Mouse (Mus musculus): Measurements from ENCODE around the gene Xpnpep2. TPM values are rescaled to one million over a fixed set of nuclear protein-coding genes. Genes with fewer than 3 reads are reported as not detected.

Gene Xpnpep2
- polyA plus RNA-seq, 1 experiment = 3.1 TPM

GRCm38 (mm10) chrX:48140286-48140877 lies 31.9 kb downstream of the Xpnpep2 start:
- Histone ChIP-seq H3K4me1 (ENCODE audit: control insufficient read depth, insufficient read depth, insufficient read length, low read length) (peaks cover 2% of the 10 kb centered on the region), H3K4me3 (ENCODE audit: insufficient read depth, low read depth, low read length) (no peak overlapping the region), H3K27ac (replicated peaks; ENCODE audit: low read depth, low read length) (peak overlapping the region; percentile 56; the same call in 1 of the 2 replicates)

- peaks cover 2% of the 10 kb centered on the region for H3K4me1 ChIP-seq (ENCODE audit: control insufficient read depth, insufficient read depth, insufficient read length, low read length)
- H3K4me3 ChIP-seq (ENCODE audit: insufficient read depth, low read depth, low read length) = no peak overlapping the region
- no peak overlapping the region for H3K27ac ChIP-seq (replicated peaks; ENCODE audit: low read depth, low read length)
These were observed 33.0 kb downstream of the Xpnpep2 start for GRCm38 (mm10) chrX:48141481-48141880.

- H3K4me3 ChIP-seq (ENCODE audit: insufficient read depth, low read depth, low read length) = 0 out of 2 replicates have a peak overlapping the region, but pooled peaks have one; percentile 27
- H3K27ac ChIP-seq (replicated peaks; ENCODE audit: low read depth, low read length) = 0 out of 2 replicates have a peak overlapping the region, but pooled peaks have one; percentile 18
- H3K4me1 ChIP-seq (ENCODE audit: control insufficient read depth, insufficient read depth, insufficient read length, low read length) = peaks cover 2% of the 10 kb centered on the region; the same call in 1 of the 2 replicates
These were observed 35.1 kb downstream of the Xpnpep2 start for GRCm38 (mm10) chrX:48143415-48144335.

- H3K27ac ChIP-seq (replicated peaks; ENCODE audit: low read depth, low read length) = peak within 1 kb of the TSS; percentile 37
- H3K4me3 ChIP-seq (ENCODE audit: insufficient read depth, low read depth, low read length) = peak within 1 kb of the TSS; percentile 42
- H3K4me1 ChIP-seq (ENCODE audit: control insufficient read depth, insufficient read depth, insufficient read length, low read length) = peaks cover 2% of the 10 kb centered on the region; the same call in 1 of the 2 replicates
These were observed 37.7 kb downstream of the Xpnpep2 start, which contains the start of gene Sash3 for GRCm38 (mm10) chrX:48146262-48146661. Gene Sash3 (plus strand): TSS chrX:48146436.

GRCm38 (mm10) chrX:48147226-48147625 lies 38.7 kb downstream of the Xpnpep2 start:
- no peak overlapping the region for H3K27ac ChIP-seq (replicated peaks; ENCODE audit: low read depth, low read length)
- H3K4me1 ChIP-seq (ENCODE audit: control insufficient read depth, insufficient read depth, insufficient read length, low read length) = peaks cover 2% of the 10 kb centered on the region; the same call in 1 of the 2 replicates
- H3K4me3 ChIP-seq (ENCODE audit: insufficient read depth, low read depth, low read length) = peak overlapping the region; percentile 24; the same call in 1 of the 2 replicates

GRCm38 (mm10) chrX:48147741-48148186 lies 39.2 kb downstream of the Xpnpep2 start:
- Histone ChIP-seq H3K4me3 (ENCODE audit: insufficient read depth, low read depth, low read length) (peak overlapping the region; percentile 24; the same call in 1 of the 2 replicates), H3K27ac (replicated peaks; ENCODE audit: low read depth, low read length) (no peak overlapping the region), H3K4me1 (ENCODE audit: control insufficient read depth, insufficient read depth, insufficient read length, low read length) (peaks cover 2% of the 10 kb centered on the region; the same call in 1 of the 2 replicates)

GRCm38 (mm10) chrX:48152106-48152505 lies 43.6 kb downstream of the Xpnpep2 start:
- Histone ChIP-seq H3K4me1 (ENCODE audit: control insufficient read depth, insufficient read depth, insufficient read length, low read length) (no peaks in the 10 kb centered on the region), H3K27ac (replicated peaks; ENCODE audit: low read depth, low read length) (no peak overlapping the region; the same call in 1 of the 2 replicates), H3K4me3 (ENCODE audit: insufficient read depth, low read depth, low read length) (no peak overlapping the region)

- Histone ChIP-seq H3K4me1 (ENCODE audit: control insufficient read depth, insufficient read depth, insufficient read length, low read length) (no peaks in the 10 kb centered on the region), H3K4me3 (ENCODE audit: insufficient read depth, low read depth, low read length) (no peak overlapping the region), H3K27ac (replicated peaks; ENCODE audit: low read depth, low read length) (no peak overlapping the region)
These were observed 44.9 kb downstream of the Xpnpep2 start for GRCm38 (mm10) chrX:48153414-48153813.

- H3K4me3 ChIP-seq (ENCODE audit: insufficient read depth, low read depth, low read length) = no peak overlapping the region
- no peak overlapping the region for H3K27ac ChIP-seq (replicated peaks; ENCODE audit: low read depth, low read length)
- H3K4me1 ChIP-seq (ENCODE audit: control insufficient read depth, insufficient read depth, insufficient read length, low read length) = no peaks in the 10 kb centered on the region
These were observed 45.4 kb downstream of the Xpnpep2 start for GRCm38 (mm10) chrX:48153949-48154348.

GRCm38 (mm10) chrX:48155489-48155888 lies 47.0 kb downstream of the Xpnpep2 start:
- Histone ChIP-seq H3K4me3 (ENCODE audit: insufficient read depth, low read depth, low read length) (no peak overlapping the region), H3K4me1 (ENCODE audit: control insufficient read depth, insufficient read depth, insufficient read length, low read length) (no peaks in the 10 kb centered on the region)

GRCm38 (mm10) chrX:48157396-48157795 lies 48.9 kb downstream of the Xpnpep2 start:
- Histone ChIP-seq H3K27ac (replicated peaks; ENCODE audit: low read depth, low read length) (no peak overlapping the region), H3K4me3 (ENCODE audit: insufficient read depth, low read depth, low read length) (no peak overlapping the region), H3K4me1 (ENCODE audit: control insufficient read depth, insufficient read depth, insufficient read length, low read length) (no peaks in the 10 kb centered on the region)

More at GRCm38 (mm10) chrX:48155489-48155888, 47.0 kb downstream of the Xpnpep2 start:
- no peak overlapping the region for H3K27ac ChIP-seq (replicated peaks; ENCODE audit: low read depth, low read length)

GRCm38 (mm10) chrX:48158229-48158919 lies 49.8 kb downstream of the Xpnpep2 start:
- Histone ChIP-seq H3K4me1 (ENCODE audit: control insufficient read depth, insufficient read depth, insufficient read length, low read length) (no peaks in the 10 kb centered on the region), H3K27ac (replicated peaks; ENCODE audit: low read depth, low read length) (no peak overlapping the region), H3K4me3 (ENCODE audit: insufficient read depth, low read depth, low read length) (no peak overlapping the region)

GRCm38 (mm10) chrX:48169892-48170291 lies 61.4 kb downstream of the Xpnpep2 start:
- Histone ChIP-seq H3K4me1 (ENCODE audit: control insufficient read depth, insufficient read depth, insufficient read length, low read length) (no peaks in the 10 kb centered on the region), H3K4me3 (ENCODE audit: insufficient read depth, low read depth, low read length) (no peak overlapping the region)

GRCm38 (mm10) chrX:48170368-48170767 lies 61.8 kb downstream of the Xpnpep2 start:
- H3K4me1 ChIP-seq (ENCODE audit: control insufficient read depth, insufficient read depth, insufficient read length, low read length) = no peaks in the 10 kb centered on the region
- no peak overlapping the region for H3K27ac ChIP-seq (replicated peaks; ENCODE audit: low read depth, low read length)
- H3K4me3 ChIP-seq (ENCODE audit: insufficient read depth, low read depth, low read length) = no peak overlapping the region

More at GRCm38 (mm10) chrX:48169892-48170291, 61.4 kb downstream of the Xpnpep2 start:
- no peak overlapping the region for H3K27ac ChIP-seq (replicated peaks; ENCODE audit: low read depth, low read length)

- Histone ChIP-seq H3K27ac (replicated peaks; ENCODE audit: low read depth, low read length) (no peak overlapping the region), H3K4me3 (ENCODE audit: insufficient read depth, low read depth, low read length) (no peak overlapping the region), H3K4me1 (ENCODE audit: control insufficient read depth, insufficient read depth, insufficient read length, low read length) (no peaks in the 10 kb centered on the region)
These were observed 73.3 kb downstream of the Xpnpep2 start for GRCm38 (mm10) chrX:48181844-48182243.

All from brown adipose tissue, adult 24 weeks (tissue).